Mouse (Mus musculus) mesoderm, embryonic 11.5 days (tissue): ENCODE data around the gene Scg2.

Experiments
- DNase-seq: peaks from one replicate; pipeline ENCODE4 v3.0.0-alpha.2; 2012; ENCODE audit warnings: low read depth, low spot score

Gene Scg2

GRCm38 (mm10) chr1:79439609-79440308, at the start of gene Scg2:
TSS of gene Scg2 (minus strand) at chr1:79440120.
- peak; percentile 94 for DNase-seq

DNA sequence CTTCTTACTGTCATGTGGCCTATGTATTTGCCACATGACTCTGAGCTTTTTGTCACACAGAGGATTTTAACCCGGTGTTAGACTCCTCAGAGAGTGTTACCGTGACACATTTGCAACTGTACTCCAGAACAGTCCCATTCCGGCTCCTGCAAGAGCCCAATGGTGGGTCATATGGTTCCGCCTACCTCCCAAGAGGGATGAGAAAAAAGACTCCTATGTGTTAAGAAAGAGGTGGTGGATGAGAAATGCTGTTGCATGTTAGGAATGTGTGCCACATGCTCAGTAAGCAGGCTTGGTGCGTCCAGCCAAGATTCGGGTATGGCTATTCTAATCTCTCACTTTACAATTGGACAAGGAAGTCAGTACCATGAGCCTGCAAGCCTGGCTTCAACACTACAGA, 45.6 kb upstream of the Scg2 start:
- DNase-seq = no peak

DNA sequence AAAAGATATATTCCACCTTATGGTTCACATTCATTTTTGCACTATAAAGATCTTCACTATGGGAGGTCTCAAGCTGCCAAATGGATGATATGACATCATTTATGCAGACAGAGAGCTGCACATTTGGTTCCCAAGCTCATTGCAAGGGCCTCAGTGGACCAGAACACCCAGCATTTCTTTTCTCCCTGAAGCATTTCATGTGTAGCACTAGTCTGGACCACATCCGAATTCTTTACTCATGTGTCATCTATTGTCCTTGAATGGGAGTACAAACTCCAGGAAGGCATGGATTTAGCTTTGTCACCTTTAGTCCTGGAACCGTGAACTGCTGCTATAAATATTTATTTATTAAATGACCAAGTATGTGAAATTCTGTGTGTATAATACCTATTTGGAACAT, 30.9 kb upstream of the Scg2 start:
- no peak for DNase-seq

DNA sequence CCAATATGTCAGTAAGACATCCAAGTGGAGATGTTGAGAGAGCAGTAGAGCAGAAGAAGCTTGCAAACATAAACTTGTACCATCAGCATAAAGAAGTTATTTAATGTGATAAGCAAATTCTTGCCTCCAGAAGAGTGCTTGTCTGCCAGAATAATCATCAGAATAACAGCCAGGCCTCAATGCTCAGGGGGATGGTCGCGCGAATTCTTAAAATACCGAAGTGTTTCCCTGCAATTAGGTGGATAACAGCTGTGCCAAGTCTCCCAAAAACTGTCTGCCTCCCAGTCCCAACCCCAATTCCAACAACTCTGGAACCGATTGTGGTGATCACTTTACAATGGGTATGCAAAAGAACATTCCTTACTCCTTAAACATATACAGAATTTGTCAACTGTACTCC, 30.0 kb upstream of the Scg2 start:
- DNase-seq = peak; percentile 15

GRCm38 (mm10) chr1:79466585-79466984, 26.7 kb upstream of the Scg2 start:
- DNase-seq = peak; percentile 20

GRCm38 (mm10) chr1:79458558-79458957, 18.6 kb upstream of the Scg2 start:
- no peak for DNase-seq

DNA sequence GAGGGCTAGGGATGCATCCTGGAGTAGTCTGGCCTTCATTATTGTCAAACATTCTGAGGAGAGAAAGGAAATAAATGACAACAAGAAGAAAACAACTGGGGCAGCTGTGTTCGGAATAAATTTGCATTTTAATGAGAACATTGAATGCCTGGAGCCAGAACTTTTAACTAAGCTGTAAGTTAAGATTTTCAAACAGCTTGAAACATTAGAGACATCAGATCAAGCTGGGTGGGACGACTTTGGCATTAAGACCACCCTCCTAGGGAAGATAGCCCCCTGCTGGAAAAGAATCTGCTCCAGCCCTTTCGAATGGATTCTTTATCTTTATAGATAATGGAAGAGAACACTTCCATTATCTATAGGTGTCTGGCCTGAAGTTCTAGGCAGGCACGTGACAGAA, 14.2 kb upstream of the Scg2 start:
- no peak for DNase-seq

DNA sequence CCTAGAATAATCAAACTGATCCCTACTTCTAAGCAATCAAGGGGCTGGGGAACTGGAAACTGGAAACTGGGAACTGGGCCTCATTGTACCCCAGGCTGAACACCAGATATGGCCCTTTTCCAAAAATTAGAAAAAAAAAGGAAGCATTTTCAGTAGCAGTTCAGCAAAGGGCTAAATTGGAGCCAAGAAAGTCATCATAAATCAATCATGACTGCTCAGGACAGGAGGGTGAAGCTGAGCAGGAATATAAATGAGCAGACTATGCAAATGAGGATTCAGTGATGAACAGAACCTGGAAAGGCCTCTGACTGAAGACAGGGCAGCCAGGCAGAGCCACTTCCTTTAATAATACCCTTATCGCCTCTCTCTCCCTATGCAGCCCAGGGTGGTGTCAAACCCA, 12.4 kb upstream of the Scg2 start:
- no peak for DNase-seq

- peak; percentile 7 for DNase-seq
Measured at GRCm38 (mm10) chr1:79450343-79451021, 10.6 kb upstream of the Scg2 start.

DNA sequence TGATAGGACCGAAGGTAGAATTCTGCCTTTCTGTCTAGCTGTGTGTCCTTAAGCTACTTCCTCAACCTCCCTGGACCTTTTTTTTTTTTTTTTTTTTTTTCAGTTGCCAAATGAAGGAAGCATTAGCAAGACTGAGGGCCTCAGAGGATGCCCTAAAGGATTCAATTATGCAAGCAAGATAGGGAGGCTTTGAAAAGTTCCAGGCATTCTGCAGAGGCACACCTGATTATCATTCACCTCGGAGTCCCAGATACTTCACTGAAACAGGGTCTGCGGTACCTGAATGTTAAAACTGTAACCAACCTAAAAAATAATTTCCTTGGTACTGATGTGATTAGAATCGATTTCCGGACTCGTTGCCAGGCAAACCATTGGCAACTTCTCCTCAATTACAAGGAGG, 10.0 kb upstream of the Scg2 start:
- DNase-seq = no peak

GRCm38 (mm10) chr1:79445586-79445985, 5.7 kb upstream of the Scg2 start:
- DNase-seq = no peak

GRCm38 (mm10) chr1:79437755-79438154, 2.2 kb downstream of the Scg2 start:
- no peak for DNase-seq

DNA sequence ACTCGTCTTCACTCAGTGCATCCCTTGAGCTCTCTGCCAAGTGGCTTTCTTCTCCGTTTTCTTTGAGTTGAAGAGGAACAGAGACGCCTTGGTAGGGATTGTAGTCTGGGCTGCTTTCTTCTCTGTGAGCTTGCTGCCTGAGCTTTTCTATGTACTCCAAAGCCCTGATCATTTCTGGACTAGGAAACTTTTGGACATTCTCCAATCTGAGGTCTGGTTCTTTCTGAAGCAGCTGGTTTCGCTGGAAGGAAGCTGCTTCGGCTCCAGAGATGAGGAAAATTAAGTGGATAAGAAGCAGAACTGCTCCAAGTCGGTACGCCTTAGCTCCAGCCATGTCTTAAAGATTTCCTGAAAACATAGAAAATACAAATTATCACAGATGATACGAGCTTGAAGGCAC, 3.2 kb downstream of the Scg2 start:
- no peak for DNase-seq

DNA sequence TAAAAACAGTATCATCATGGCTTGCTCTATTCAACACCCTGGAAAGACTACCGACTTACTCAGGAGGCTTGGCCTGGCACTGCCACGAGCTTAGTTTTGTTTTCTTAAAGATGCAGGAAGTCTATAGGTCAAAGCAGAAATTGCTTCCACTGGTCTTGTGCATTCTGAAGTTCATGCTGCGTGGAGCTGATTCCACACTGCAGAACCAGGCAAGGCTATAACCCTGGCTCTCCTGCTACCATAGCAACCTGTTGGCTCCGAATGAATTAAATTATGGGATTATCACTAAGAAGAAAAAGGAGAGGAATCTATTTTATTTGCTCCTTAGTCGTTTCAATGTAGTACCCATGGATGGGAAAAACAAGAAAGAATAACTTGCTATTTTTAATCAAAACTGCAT, 10.9 kb downstream of the Scg2 start:
- DNase-seq = no peak

- peak; percentile 59 for DNase-seq
Measured at GRCm38 (mm10) chr1:79415496-79415895, 24.4 kb downstream of the Scg2 start.

- DNase-seq = peak; percentile 25
Measured at GRCm38 (mm10) chr1:79406337-79406942, 33.5 kb downstream of the Scg2 start.

GRCm38 (mm10) chr1:79401090-79402012, 38.6 kb downstream of the Scg2 start:
- no peak for DNase-seq

GRCm38 (mm10) chr1:79400284-79400683, 39.6 kb downstream of the Scg2 start:
- no peak for DNase-seq
